Mouse (Mus musculus): Measurements from ENCODE around the gene Gm10100.

DNA sequence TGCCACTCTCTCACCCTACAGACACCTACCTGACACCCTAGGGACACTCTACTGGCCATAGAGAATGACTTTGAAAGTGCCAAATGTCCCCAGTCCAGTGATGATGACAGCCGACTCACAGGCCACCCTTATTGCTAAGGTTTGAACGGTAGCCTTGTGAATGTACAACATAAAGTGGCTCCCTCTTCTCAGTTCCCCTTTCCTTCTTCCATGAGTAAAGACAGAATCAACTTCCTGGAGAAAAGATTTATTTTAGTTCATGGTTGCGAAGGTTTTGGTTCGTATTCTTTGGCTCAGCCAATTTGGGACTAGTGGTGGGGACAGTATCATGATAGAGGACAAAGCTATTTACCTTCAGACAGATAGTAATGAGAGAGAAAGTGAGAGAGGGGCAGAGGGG lies 12.6 kb downstream of the Gm10100 start:
- TF ChIP-seq CTCF (IDR thresholded peaks at IDR 0.05) (no peak), EP300 (IDR thresholded peaks at IDR 0.05; ENCODE audit: insufficient read depth, low read depth, low read length) (no peak)
